Mouse (Mus musculus) midbrain, embryonic 14.5 days (tissue): ENCODE results near the gene Elf5. TPM values are rescaled to one million over a fixed set of nuclear protein-coding genes. Genes with fewer than 3 reads are reported as not detected.

Experiments
- ATAC-seq: fragments of 200-750 bp; cut with Nextera tagmentation; 2 replicates; pipeline ENCODE4 v1.8.0; 2017; ENCODE audit warnings: moderate number of reproducible peaks, moderate library complexity; ENCODE audit not compliant: low FRiP score, low TSS enrichment
- DNase-seq: peaks from one replicate; pipeline ENCODE4 v3.0.0-alpha.2; 2015
- H3K27ac ChIP-seq: fragments of 300-500 bp; sonication (generic); replicated peaks from 2 replicates; pipeline ENCODE4 v1.5.1; 2014; ENCODE audit warnings: mild to moderate bottlenecking, low read depth, low read length, moderate library complexity
- H3K27me3 ChIP-seq: fragments of 300-500 bp; sonication (generic); 2 replicates; pipeline ENCODE4 v1.6.1; 2014; ENCODE audit warnings: low read length, control low read depth, mixed read lengths; ENCODE audit not compliant: control insufficient read depth, insufficient read depth
- H3K36me3 ChIP-seq: fragments of 300-500 bp; sonication (generic); 2 replicates; pipeline ENCODE4 v1.6.1; 2014; ENCODE audit warnings: low read length, control low read depth; ENCODE audit not compliant: control insufficient read depth, insufficient read depth
- H3K4me1 ChIP-seq: fragments of 300-500 bp; sonication (generic); 2 replicates; pipeline ENCODE4 v1.6.1; 2014; ENCODE audit warnings: mild to moderate bottlenecking, antibody characterized with exemption, low read length, control low read depth; ENCODE audit not compliant: control insufficient read depth, insufficient read depth
- H3K4me2 ChIP-seq: fragments of 300-500 bp; sonication (generic); 2 replicates; pipeline ENCODE4 v1.6.1; 2014; ENCODE audit warnings: mild to moderate bottlenecking, low read length, moderate library complexity
- H3K4me3 ChIP-seq: fragments of 300-500 bp; sonication (generic); replicated peaks from 2 replicates; pipeline ENCODE4 v1.5.1; 2014; ENCODE audit warnings: low read depth, low read length
- H3K9ac ChIP-seq: fragments of 300-500 bp; sonication (generic); replicated peaks from 2 replicates; pipeline ENCODE4 v1.6.1; 2014; ENCODE audit warnings: mild to moderate bottlenecking, low read length, moderate library complexity
- H3K9me3 ChIP-seq: fragments of 300-500 bp; sonication (generic); 2 replicates; pipeline ENCODE4 v1.6.1; 2016; ENCODE audit warnings: low read length, control low read depth, mixed read lengths; ENCODE audit not compliant: control insufficient read depth
- WGBS: fragments of 180-500 bp; shearing (Covaris S2); extraction: QIAGEN DNeasy Blood & Tissue Kit; methylation state at CpG from one replicate; pipeline ENCODE4 v1.1.7; 2014; 5-methylcytosine and 5-hydroxymethylcytosine counted together
- polyA plus RNA-seq: library from polyadenylated mRNA; unstranded; fragments of >200 nt; fragmentation: Nextera tagmentation; extraction: Ambion mirVana; gene quantifications from 2 replicates; pipeline ENCODE4 v1.2.1, GENCODE M21; 2014

Gene Elf5
- polyA plus RNA-seq, 1 experiment from 2014 or later, result not detected

- 87% methylated on average over 5 of the region's 5 CpGs for WGBS
- H3K4me2 ChIP-seq, result no peak overlapping the region
- H3K27me3 ChIP-seq, result no peaks in the 10 kb centered on the region
- H3K4me3 ChIP-seq, result no peak overlapping the region
- H3K9me3 ChIP-seq, result no peaks in the 10 kb centered on the region
- H3K36me3 ChIP-seq, result peaks cover 75% of the 10 kb centered on the region
- DNase-seq (no peak), ATAC-seq (peak; percentile 14; the same call in 1 of the 2 replicates)
- no peaks in the 10 kb centered on the region for H3K4me1 ChIP-seq
- H3K9ac ChIP-seq, result no peak overlapping the region
- H3K27ac ChIP-seq, result no peak overlapping the region
Measured at GRCm38 (mm10) chr2:103457048-103457447, 45.6 kb downstream of the Elf5 start.

- Histone ChIP-seq H3K27me3 (no peaks in the 10 kb centered on the region), H3K4me1 (no peaks in the 10 kb centered on the region), H3K9me3 (no peaks in the 10 kb centered on the region), H3K36me3 (peaks cover 78% of the 10 kb centered on the region), H3K9ac (no peak overlapping the region), H3K27ac (no peak overlapping the region), H3K4me2 (no peak overlapping the region), H3K4me3 (no peak overlapping the region)
- ATAC-seq, result no peak
- no peak for DNase-seq
- 88% methylated on average over 7 of the region's 7 CpGs for WGBS
Measured at GRCm38 (mm10) chr2:103457628-103458027, 46.1 kb downstream of the Elf5 start.

- WGBS, result 95% methylated on average over 10 of the region's 10 CpGs
- H3K4me2 ChIP-seq, result no peak overlapping the region
- H3K4me1 ChIP-seq, result no peaks in the 10 kb centered on the region
- DNase-seq (no peak), ATAC-seq (no peak)
- no peaks in the 10 kb centered on the region for H3K9me3 ChIP-seq
- H3K27me3 ChIP-seq, result no peaks in the 10 kb centered on the region
- H3K27ac ChIP-seq, result no peak overlapping the region
- H3K4me3 ChIP-seq, result no peak overlapping the region
- H3K9ac ChIP-seq, result no peak overlapping the region
- peaks cover 77% of the 10 kb centered on the region for H3K36me3 ChIP-seq
Measured at GRCm38 (mm10) chr2:103459069-103459468, 47.6 kb downstream of the Elf5 start.

GRCm38 (mm10) chr2:103461210-103461609, 49.7 kb downstream of the Elf5 start:
- Histone ChIP-seq H3K4me1 (no peaks in the 10 kb centered on the region), H3K36me3 (peaks cover 76% of the 10 kb centered on the region), H3K27ac (no peak overlapping the region), H3K27me3 (no peaks in the 10 kb centered on the region), H3K9ac (no peak overlapping the region), H3K9me3 (no peaks in the 10 kb centered on the region), H3K4me2 (no peak overlapping the region), H3K4me3 (no peak overlapping the region)
- no peak for ATAC-seq
- WGBS, result 92% methylated on average over 8 of the region's 8 CpGs
- DNase-seq, result no peak

GRCm38 (mm10) chr2:103461743-103462142, 50.3 kb downstream of the Elf5 start:
- H3K4me2 ChIP-seq, result no peak overlapping the region
- WGBS, result 75% methylated on average over 9 of the region's 9 CpGs
- no peaks in the 10 kb centered on the region for H3K9me3 ChIP-seq
- peak; percentile 10 for DNase-seq
- H3K4me3 ChIP-seq, result no peak overlapping the region
- H3K27ac ChIP-seq, result no peak overlapping the region
- H3K4me1 ChIP-seq, result no peaks in the 10 kb centered on the region
- no peaks in the 10 kb centered on the region for H3K27me3 ChIP-seq
- no peak for ATAC-seq
- H3K9ac ChIP-seq, result no peak overlapping the region
- peaks cover 76% of the 10 kb centered on the region for H3K36me3 ChIP-seq

- Histone ChIP-seq H3K9me3 (no peaks in the 10 kb centered on the region), H3K27me3 (no peaks in the 10 kb centered on the region), H3K27ac (no peak overlapping the region), H3K36me3 (peaks cover 84% of the 10 kb centered on the region), H3K9ac (no peak overlapping the region), H3K4me1 (no peaks in the 10 kb centered on the region), H3K4me3 (no peak overlapping the region), H3K4me2 (no peak overlapping the region)
- no peak for DNase-seq
- 89% methylated on average over 5 of the region's 5 CpGs for WGBS
- no peak for ATAC-seq
Measured at GRCm38 (mm10) chr2:103462746-103463145, 51.3 kb downstream of the Elf5 start.

- 98% methylated on average over 8 of the region's 8 CpGs for WGBS
- H3K9ac ChIP-seq, result no peak overlapping the region
- no peak for ATAC-seq
Measured at GRCm38 (mm10) chr2:103464524-103464923, 53.0 kb downstream of the Elf5 start.

GRCm38 (mm10) chr2:103465429-103465828, 53.9 kb downstream of the Elf5 start:
- Histone ChIP-seq H3K36me3 (peaks cover 78% of the 10 kb centered on the region), H3K4me1 (no peaks in the 10 kb centered on the region)
- ATAC-seq, result no peak

More at GRCm38 (mm10) chr2:103464524-103464923, 53.0 kb downstream of the Elf5 start:
- no peaks in the 10 kb centered on the region for H3K27me3 ChIP-seq
- no peak overlapping the region for H3K27ac ChIP-seq
- no peak overlapping the region for H3K4me3 ChIP-seq
- no peak overlapping the region for H3K4me2 ChIP-seq
- no peaks in the 10 kb centered on the region for H3K4me1 ChIP-seq
- peaks cover 78% of the 10 kb centered on the region for H3K36me3 ChIP-seq
- DNase-seq, result no peak
- H3K9me3 ChIP-seq, result no peaks in the 10 kb centered on the region

GRCm38 (mm10) chr2:103466272-103466671, 54.8 kb downstream of the Elf5 start:
- Histone ChIP-seq H3K4me1 (no peaks in the 10 kb centered on the region), H3K36me3 (peaks cover 80% of the 10 kb centered on the region), H3K4me3 (no peak overlapping the region), H3K27me3 (no peaks in the 10 kb centered on the region), H3K4me2 (no peak overlapping the region), H3K27ac (no peak overlapping the region), H3K9me3 (no peaks in the 10 kb centered on the region), H3K9ac (no peak overlapping the region)
- DNase-seq (no peak), ATAC-seq (no peak)
- WGBS, result 94% methylated on average over 3 of the region's 3 CpGs

More at GRCm38 (mm10) chr2:103465429-103465828, 53.9 kb downstream of the Elf5 start:
- Histone ChIP-seq H3K4me2 (no peak overlapping the region), H3K27ac (no peak overlapping the region), H3K9me3 (no peaks in the 10 kb centered on the region), H3K4me3 (no peak overlapping the region), H3K9ac (no peak overlapping the region), H3K27me3 (no peaks in the 10 kb centered on the region)
- DNase-seq, result no peak
- WGBS, result 94% methylated on average over 11 of the region's 11 CpGs
